Mouse (Mus musculus) embryo, embryonic 10.5 days (tissue): Measurements from ENCODE around the gene Inhbc.

Experiments
- DNase-seq: peaks from one replicate; pipeline ENCODE4 v3.0.0-alpha.2; 2015; ENCODE audit warnings: low spot score

Gene Inhbc

DNA sequence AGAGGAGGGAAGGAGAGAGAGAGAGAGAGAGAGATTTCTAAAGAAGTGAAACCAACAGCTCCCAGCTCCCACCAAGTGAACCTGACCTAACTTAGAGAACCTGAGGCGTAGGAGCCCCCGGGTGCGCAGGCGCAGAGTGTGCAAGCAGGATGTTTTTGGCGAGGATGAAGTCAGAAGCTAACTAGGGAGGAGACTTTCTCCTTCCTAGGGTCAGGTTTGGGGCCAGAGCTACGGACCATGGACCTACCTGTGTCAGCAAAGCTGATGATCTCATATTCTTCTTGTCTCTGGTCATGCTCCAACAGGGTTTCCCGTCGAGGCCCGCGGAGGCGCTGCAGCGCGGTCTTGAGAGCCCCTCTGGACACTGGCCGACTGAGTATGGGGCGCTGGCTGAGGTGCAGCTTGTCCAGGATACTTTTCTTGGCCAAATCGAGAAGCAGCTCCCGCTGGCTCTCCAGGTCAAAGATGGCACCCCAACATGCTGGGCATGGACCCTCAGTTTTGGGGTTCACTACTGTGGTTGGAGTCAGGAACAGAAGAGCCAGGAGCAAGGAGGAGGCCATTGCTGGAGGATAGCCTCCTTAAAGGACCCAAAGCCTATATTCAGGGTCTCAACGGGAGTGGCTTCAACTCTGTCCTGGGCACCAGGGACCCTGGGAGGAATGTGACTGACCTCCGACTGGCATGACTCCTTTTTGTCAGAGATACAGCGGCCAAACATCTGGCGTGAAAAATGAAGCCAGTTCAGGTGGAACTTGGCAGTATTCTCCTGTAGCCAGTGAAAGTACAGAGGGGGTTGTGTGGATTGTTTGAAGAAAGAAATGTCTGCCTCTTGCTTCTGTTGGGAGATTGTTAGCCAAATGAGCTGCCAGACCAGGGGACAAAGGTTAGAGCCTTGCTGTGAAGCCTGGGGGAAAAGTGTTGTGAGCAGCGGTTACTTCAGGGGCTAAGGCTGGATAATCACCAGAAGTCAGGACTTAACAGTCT is at the start of gene Inhbc:
TSS of gene Inhbc (minus strand) at position 598 of the 987 bp plus-strand sequence.
- no peak for DNase-seq

DNA sequence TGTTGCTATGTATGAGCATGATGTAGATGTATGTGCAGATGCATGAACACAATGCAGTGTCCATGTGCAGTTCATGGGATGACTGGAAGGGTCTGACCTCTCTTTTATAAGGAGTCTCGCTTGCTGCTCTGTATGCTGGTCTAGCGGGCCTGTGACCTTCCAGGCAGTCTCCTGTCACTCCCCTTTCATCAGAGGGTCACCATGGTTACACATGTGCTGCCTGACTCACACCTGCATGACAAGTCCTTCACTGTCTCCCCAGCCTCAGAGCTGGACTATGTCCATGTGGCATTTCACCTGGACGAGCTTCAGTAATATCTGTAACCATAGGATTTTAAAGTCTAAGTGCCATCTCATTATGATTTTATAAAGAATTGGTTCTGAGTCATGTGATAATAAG is 43.9 kb upstream of the Inhbc start:
- no peak for DNase-seq

DNA sequence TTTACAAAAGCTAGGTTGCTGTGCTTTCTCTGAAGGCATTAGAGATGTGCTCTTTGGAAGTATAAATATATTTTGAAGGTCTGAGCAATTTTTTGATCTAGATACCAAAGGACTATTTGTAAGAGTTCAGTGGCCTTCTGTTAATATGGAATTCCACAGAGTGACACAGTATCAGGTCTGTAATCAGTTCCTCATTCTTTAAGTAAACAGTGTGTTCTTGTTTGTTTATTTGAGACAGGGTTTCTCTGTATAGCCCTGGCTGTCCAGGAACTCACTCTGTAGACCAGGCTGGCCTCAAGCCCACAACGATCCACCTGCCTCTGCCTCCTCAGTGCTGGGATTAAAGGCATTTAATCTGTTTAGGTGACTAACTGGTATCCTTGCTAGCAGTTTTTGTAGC is 43.4 kb upstream of the Inhbc start:
- no peak for DNase-seq

DNA sequence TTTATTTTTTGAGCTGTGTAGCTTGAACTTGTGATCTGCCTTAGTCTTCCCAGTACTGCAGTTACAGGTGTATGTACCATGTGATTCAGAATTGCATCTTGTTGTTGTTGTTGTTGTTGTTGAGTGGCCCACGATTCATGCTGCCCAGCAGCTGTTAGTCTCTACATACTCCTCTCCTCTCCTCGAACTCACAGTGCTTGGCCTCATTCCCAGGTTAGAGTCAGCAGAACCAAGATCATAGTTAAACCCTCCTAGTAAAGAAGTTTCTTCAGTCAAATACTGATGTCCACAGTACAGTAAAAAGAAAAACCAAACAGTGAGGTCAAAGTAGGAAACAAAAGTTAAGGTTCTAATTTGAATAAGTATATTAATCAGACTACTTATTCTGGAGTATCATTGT is 42.5 kb upstream of the Inhbc start:
- DNase-seq = no peak

DNA sequence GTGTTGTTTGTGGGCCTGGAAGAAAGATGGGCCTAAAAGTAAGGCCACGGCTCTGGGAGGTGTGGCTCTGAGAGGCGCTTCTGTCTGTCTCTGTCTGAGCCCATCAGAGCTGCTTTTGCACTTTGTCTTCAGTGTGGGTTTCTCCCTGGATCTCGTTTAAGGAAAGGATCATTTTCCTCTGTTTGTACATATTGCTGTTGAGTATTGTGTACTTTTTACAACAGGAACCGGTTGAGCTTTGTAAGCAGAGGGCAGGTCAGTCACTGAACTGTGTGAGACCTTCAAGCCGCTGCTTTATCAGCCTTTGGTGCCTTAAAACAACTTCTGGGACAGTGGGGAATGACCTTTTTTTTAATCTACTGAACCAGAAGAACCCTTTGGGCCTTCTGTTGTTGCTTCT is 41.9 kb upstream of the Inhbc start:
- DNase-seq = no peak

DNA sequence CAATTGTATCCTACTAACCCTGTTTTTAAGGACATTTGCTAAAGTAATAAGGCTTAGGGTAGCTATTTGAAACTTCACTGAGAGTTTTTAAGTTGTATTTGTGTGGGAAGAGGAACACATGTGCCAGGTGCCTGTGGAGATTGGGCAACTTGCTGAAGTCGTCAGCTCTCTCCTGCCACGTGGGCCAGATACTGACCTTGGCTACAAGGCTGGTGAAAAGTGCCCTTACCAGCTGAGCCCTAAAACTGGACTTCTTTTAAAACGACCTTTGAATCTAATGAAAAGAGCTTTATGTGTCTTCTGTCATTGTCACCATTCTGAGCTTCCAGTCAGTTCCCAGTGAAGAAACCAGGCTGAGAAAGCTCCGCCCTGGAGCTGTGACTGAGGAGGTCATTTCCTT is 37.2 kb upstream of the Inhbc start:
- no peak for DNase-seq

DNA sequence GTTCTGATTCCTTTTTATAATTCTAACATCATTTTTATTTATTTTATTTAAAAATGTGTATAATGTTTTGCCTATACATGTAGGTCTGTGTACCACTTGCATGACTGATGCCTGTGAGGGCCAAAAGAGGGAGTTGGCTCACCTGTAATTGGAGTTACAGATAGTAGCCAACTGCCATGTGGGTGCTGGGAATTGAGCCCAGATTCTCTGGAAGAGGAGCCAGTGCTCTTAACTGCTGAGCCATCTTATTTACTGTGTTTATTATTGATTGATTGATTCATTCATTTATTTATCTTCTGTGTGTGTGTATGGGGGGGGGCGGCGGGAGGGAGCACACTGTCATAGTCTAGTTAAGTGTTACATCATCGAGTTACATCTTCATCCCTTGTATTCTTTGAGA is 34.5 kb upstream of the Inhbc start:
- DNase-seq = no peak

DNA sequence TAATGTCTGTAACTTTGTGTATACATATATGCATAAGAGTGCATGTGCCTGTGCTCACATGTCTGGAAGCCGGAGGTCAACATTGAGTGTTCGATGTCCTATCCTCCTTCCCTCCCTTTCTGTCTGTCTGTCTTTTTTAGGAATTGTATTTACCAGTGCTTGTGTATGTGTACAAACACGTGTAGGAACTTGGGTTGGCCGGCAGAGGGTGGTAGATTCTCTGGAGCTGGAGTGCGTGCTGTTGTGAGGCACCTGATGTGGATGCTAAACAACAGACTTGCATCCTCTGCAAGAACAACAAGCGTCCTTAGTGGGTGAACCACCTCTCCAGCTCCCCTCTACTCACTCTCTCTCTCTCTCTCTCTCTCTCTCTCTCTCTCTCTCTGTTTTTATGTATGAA is 21.5 kb upstream of the Inhbc start:
- no peak for DNase-seq

DNA sequence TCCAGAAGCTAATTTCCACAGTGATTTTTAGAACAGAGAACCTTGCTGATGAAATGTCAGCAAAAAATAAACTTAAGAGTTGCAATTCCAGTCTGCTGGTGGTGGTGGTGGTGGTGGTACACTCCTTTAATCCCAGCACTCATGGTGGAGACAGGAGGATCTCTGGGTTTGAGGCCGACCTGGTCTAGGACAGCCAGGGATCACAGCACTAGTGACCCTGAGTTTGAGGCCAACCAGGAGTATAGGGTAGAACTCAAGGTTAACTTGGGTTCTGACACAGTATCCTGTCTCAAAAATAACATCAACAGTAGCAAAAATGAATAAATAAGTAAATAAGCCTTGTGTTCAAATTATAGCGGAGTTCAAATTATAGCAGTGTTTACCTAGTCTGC is 11.5 kb upstream of the Inhbc start:
- DNase-seq = peak; percentile 13

DNA sequence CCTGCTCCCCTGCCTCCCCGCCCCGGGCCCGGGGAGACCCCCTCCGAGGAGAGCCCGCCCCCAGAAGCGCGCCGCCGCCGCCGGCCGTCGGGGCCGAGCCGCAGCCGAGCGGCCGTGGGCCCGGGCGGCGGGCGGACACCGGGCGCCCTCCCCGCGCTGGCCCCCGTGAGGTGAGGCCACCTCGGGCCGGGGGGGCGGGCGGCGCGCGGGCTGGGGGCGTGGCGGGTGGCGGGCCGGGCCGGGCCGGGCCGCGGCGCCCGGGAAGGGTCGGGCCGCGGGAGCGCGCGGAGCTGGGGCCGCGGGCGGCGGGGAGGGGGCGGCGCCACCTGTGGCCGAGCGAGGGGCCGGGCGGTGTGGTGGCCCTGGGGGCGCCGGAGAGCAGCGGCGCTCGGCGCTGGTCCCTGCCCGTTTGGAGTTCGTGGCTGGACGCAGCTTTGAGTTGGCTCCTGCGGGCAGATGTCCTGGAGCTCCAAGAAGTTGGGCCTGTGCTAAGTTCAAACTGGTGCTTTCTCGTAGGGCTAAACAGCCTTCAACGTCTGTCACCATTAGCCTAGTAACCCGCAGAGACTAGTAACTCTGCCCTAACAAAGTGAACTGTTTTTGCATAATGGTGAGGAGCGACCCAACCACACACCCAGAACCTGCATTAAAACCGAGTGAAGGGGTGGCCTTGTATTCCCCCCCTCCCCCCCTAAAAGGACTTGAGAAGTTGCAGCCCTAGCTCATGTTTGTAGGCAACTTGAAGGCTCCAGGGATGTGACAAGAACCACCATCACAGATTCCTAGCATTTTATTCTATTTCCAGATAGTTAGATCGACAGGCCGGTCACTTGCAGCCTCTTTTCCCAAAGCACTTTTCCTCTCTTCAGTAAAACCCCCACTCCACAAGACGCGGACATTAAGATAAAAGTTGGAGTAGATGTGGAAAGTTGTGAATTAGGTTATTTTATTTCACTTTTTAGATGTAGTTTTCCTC is 10.8 kb upstream of the Inhbc start:
- peak; percentile 84 for DNase-seq

DNA sequence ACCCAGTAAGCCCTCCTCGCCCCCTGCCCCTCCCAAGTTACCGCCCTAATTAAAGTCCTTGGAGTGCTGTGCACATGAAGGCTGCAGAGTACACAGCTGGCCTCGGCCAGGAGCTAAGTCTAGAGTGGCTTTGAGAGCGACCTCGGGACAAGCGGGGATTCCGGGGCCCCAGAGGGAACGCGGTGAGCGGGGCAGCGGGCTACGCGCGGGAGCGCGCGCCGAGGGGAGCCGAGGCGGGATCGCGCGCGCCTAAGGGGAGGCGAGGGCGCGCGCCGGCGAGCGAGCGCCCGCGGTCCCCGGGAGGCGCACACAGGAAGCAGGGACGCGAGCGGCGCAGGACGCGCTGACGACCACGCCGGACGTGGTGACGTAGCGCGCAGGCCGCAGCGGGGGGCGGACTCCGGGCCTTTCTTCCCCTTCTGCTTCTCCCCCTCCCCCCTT is 10.0 kb upstream of the Inhbc start, which contains the start of gene R3hdm2:
TSS of gene R3hdm2 (plus strand) at position 77 of the 441 bp plus-strand sequence.
- DNase-seq = peak; percentile 96

DNA sequence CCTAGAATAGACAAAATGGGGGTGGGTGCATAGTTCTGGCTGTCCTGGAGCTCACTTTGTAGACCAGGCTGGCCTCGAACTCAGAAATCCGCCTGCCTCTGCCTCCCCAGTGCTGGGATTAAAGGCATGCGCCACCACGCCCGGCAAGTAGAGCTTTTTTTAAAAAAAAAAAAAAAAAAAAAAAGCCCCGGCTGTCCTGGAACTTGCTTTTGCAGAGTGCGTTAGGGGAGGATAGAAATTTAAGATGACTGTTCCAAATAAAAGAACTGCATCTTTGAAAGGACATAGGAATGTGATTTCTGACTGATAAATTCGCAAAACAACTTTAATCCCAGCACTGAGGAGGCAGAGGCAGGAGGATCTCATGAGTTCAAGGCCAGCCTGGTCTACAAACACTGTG is 9.4 kb upstream of the Inhbc start:
- DNase-seq = no peak

DNA sequence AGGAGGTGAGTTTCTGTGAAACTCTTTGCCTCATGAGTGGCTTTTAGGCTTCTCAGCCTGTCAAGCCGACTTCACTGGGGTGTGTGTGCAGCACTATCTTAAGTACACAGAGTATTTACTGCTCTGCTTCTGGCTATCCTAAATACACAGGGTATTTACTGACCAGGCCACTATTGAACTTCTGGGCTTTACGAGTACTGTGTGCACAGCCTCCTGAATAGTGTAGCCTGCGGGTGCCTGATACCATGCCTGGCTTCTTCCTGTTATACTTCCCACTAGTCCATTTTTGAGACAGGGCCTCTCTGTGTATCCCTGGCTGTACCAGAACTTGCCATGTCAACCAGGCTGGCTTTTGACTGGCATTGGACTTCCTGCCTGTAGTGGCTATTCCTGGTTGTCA is 7.5 kb upstream of the Inhbc start:
- no peak for DNase-seq

DNA sequence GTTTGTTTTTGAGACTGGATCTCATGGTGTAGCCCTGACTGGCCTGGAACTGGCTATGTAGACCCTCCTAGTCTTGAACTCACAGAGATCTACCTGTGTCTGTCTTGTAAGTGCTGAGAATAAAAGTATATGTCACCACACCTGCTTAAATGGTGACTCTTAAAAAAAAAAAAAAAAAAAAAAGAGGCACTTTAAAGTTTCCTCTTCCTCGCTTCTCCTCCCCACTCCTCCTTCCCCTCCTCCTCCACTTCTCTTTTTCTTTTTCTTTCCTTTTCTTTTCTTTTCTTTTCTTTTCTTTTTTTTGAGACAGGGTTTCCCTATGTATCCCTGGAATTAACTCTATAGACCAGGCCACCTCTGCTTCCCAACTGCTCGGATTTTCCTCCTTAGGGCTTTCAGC is 792 bp upstream of the Inhbc start:
- no peak for DNase-seq

DNA sequence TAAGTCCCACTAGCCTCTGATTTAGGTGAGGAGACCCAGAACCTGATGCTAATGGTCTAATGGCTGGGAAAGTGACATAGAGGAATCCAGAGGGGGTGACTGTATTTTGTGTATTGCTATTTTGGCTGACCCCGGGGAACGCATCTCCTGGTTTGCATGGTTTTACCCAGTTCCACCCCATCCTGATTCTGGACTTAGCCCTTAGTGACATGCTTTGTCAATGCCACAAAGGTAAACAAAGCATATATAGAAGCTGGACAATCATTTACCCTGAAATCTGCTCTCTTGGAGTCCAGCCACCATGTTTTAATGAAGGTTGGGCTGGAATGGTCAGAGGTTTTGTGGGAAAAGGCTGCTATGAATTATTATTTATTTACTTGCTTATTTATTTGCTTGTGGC is 2.0 kb downstream of the Inhbc start:
- DNase-seq = no peak

DNA sequence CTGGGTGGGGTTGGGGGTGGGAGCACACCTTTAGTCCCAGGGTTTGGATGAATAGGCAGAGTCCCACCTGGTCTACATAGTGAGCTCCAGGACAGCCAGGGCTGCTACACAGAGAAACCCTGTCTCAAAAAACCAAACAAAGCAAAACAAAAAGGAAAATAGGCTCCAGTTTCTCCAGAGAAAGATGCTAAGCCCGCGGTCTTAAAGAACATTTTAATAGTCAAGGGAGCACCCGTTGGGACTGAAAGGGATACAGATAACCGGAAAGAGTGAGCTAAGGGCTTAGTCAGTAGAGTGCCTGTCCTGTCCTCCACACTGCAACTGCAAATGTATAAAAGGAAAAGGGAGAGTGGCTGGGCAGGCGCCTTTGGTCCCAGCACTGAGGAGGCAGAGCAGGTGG is 3.1 kb downstream of the Inhbc start:
- DNase-seq = no peak

DNA sequence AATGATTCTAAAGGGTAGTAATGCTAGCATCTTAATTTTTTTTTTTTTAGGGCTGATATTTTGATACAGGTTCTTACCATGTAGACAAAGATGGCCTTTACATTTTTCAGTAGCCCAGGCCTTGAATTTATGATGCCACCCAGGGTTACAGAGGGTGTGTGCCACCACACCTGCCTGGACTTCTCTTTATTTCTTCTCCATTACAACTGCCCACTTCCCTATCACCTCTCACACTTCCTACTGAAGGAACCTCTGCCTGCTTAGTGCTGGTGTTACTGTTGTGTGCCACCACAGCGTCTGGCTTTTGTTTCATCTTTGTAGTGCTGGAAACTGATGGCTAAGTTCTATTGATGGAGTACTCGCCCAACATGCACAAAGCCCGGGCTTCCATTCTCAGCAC is 9.5 kb downstream of the Inhbc start:
- DNase-seq = no peak

DNA sequence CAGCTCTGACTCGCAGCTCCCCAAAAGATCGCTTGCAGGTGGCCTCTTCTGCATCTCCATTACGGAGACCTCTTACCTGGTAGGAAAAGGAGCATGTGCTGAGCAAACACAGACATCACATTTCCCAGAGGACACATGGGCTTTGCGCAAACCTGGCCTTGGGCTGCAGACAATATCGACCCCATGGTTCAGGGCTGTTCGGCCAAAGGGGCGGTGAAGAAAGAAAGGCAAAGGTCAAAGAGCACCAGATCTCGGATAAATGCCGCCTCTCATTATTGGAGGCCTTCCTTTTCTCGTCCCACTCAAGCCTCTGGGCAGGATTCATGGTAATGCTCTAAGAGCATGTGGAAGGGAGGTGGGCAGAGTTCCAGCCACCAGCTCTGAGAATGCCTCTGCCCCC is 14.9 kb downstream of the Inhbc start:
- no peak for DNase-seq

DNA sequence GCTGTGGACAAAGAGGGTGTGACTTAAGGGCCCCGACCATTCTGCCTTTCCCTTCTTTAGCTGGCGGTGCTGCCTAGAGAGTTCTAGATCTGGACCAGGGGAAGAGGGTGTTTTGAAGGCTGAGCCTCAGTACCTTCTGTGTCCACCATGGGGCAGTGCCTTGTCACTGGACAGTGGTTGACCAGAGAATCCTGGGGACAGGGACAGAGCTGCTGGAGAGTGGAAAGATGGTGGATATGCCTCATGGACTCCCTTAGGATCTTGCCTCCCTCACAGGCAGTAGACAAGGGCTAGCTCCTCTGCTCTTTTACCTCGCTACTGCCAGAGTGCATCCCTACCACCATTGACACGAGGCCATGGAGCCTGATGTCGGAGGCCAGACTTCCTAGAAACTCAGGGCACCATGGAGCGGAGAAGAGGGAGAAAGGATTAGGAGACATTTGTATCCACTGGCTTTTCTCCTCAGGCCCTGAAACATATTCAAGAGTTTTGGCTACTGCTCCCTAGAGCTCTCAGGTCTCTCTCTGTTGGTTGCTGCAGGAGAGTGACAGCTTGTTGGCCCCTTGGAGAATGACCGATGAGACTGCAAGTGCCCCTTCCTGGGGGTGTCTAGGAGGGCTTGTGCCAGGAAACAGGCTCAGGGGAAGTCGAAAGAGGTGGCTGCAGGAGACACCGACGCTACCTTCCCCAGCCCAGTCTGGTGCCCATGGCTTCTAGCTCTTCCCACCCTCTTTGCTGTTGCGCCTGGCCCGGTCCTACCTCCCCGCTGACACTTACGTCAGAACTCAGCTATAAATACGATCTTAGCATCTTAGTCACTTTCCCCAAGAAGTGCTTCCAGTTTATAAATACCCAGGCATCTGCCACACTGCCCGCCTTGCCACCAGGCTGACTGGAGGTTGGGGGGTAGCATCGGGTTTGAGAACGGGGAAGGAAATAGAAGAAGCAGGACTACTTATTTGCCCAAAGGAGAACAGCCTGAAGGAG is 16.0 kb downstream of the Inhbc start, which contains the start of gene Inhbe:
TSS of gene Inhbe (minus strand) at position 503 of the 987 bp plus-strand sequence.
- DNase-seq = peak; percentile 34

DNA sequence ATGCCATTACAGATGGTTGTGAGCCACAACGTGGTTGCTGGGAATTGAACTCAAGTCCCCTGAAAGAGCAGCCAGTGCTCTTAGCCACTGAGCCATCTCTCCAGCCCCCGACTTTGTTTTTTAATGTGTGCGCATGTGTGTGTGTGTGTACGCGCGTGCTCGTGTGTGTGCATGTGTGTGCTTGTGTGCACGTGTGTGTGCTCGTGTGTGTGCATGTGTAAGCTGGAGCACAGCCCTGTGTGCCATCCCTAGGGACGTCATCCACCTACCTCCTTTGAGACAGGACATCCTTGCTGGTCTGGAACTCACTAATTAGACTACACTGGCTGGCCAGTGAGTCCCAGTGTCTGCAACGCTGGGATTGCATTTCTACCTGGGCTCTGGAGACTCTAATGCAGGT is 17.5 kb downstream of the Inhbc start:
- DNase-seq = no peak

DNA sequence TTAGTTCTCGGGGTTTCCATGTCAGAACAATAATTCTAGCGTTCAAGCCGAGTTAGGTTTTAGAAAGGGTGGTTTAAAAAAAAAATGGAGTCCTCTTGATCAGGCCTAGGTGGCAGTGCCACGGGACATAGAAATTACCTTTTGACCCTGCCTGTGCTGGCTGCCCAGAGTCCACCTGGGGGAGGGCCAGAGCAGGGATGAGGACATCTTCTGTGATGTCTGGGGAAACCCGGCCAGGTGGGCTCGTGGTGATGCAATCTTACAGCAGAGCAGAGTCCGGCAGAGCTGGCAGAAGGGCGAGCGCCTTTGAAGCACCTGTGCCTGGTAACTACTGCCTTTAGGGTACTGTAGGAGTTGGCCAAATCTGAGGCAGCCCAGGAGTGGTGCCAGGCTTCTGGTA is 18.0 kb downstream of the Inhbc start:
- DNase-seq = no peak
